Mouse (Mus musculus) layer of hippocampus, postnatal 10 days (tissue): ENCODE measurements at regions not wholly inside any gene's neighbourhood (a gene's known extent, or its start where the extent isn't known, plus 50 kb on each side); places are given as distances from the start of the nearest gene placed in this dataset.
"Not testable (repeated sequence)": the region's sequence is repeated elsewhere in the genome, so short reads cannot be mapped to it uniquely, and the experiment has no call there.

ENCODE experiments used
- DNase-seq, 2 experiments: peaks; one replicate each; pipeline ENCODE4 v3.0.0; 2021; ENCODE audit warnings: low spot score in 2 of 2

GRCm38 (mm10) chr3:21934731-21935271 is 141.7 kb upstream of the Tbl1xr1 start:
- DNase-seq: peak; percentile 22 to 28

- peak; percentile 95 to 97 for DNase-seq
Measured at GRCm38 (mm10) chr3:21935571-21936261, 140.7 kb upstream of the Tbl1xr1 start.

- DNase-seq: no peak
Measured at GRCm38 (mm10) chr3:21936262-21936603, 140.2 kb upstream of the Tbl1xr1 start.

- DNase-seq: peak; percentile 12 to 43
Measured at GRCm38 (mm10) chr3:21936616-21937015, 139.8 kb upstream of the Tbl1xr1 start.

- peak in 1 of 2 experiments; percentile 30 for DNase-seq
Measured at GRCm38 (mm10) chr3:21937281-21938035, 139.0 kb upstream of the Tbl1xr1 start.

GRCm38 (mm10) chr3:21938071-21938848 is 138.2 kb upstream of the Tbl1xr1 start:
- DNase-seq: peak; percentile 27 to 32

GRCm38 (mm10) chr3:21939738-21940137 is 136.7 kb upstream of the Tbl1xr1 start:
- DNase-seq: no peak

- DNase-seq: no peak
Measured at GRCm38 (mm10) chr3:21941596-21941995, 134.9 kb upstream of the Tbl1xr1 start.

- no peak for DNase-seq
Measured at GRCm38 (mm10) chr3:21942912-21943311, 133.5 kb upstream of the Tbl1xr1 start.

GRCm38 (mm10) chr3:21945775-21946174 is 130.7 kb upstream of the Tbl1xr1 start:
- DNase-seq: no peak

- DNase-seq: no peak
Measured at GRCm38 (mm10) chr3:21947320-21948073, 129.0 kb upstream of the Tbl1xr1 start.

- DNase-seq: no peak
Measured at GRCm38 (mm10) chr3:21948074-21948659, 128.3 kb upstream of the Tbl1xr1 start.

- no peak for DNase-seq
Measured at GRCm38 (mm10) chr3:21949459-21949858, 127.0 kb upstream of the Tbl1xr1 start.

GRCm38 (mm10) chr3:21950571-21950970 is 125.9 kb upstream of the Tbl1xr1 start:
- DNase-seq: no peak

- DNase-seq: no peak
Measured at GRCm38 (mm10) chr3:21951446-21952285, 124.8 kb upstream of the Tbl1xr1 start.

- DNase-seq: no peak
Measured at GRCm38 (mm10) chr3:21952695-21953415, 123.6 kb upstream of the Tbl1xr1 start.

GRCm38 (mm10) chr3:21953416-21953810 is 123.0 kb upstream of the Tbl1xr1 start:
- no peak for DNase-seq

GRCm38 (mm10) chr3:21955681-21956080 is 120.8 kb upstream of the Tbl1xr1 start:
- no peak for DNase-seq

- not testable (repeated sequence) for DNase-seq
Measured at GRCm38 (mm10) chr3:21957105-21957504, 119.3 kb upstream of the Tbl1xr1 start.
